Mouse (Mus musculus) inflammation-experienced regulatory T-cells, adult 16 weeks (primary cell): Measurements from ENCODE around the gene Gm5155. TPM values are rescaled to one million over a fixed set of nuclear protein-coding genes. Genes with fewer than 3 reads are reported as not detected.

ENCODE experiments used
- polyA plus RNA-seq: library from polyadenylated mRNA; unstranded; fragments of 100-300 nt; shearing (Covaris generic); gene quantifications from one replicate; pipeline ENCODE4 v1.2.1, GENCODE M21; 2017

The Gm5155 gene
- polyA plus RNA-seq, result not detected

GRCm38 (mm10) chr7:17871467-17871866, at the start of gene Gm5155:
Gene Gm5155 (plus strand): TSS chr7:17871767.

Other genes with a start within 250 kb of the Gm5155 start
- not detected for gene Ceacam5, start 158.5 kb upstream of the Gm5155 start, polyA plus RNA-seq
- gene Ceacam14, start 59.1 kb upstream of the Gm5155 start, polyA plus RNA-seq, result not detected
- gene Ceacam11, start 100.4 kb downstream of the Gm5155 start, polyA plus RNA-seq, result not detected
- not detected for gene Ceacam13, start 138.1 kb downstream of the Gm5155 start, polyA plus RNA-seq
- gene Ceacam12, start 194.2 kb downstream of the Gm5155 start, polyA plus RNA-seq, result not detected